Mouse (Mus musculus): ENCODE results near the gene Slc7a5.

Slc7a5 gene

GRCm38 (mm10) chr8:121850018-121850417, 57.5 kb downstream of the Slc7a5 start:
- peak; percentile 92 for DNase-seq (ENCODE audit: low read depth)

GRCm38 (mm10) chr8:121849303-121849702, 58.2 kb downstream of the Slc7a5 start:
- no peak for DNase-seq (ENCODE audit: low read depth)

- peak; percentile 67 for DNase-seq (ENCODE audit: low read depth)
These were observed 59.0 kb downstream of the Slc7a5 start for GRCm38 (mm10) chr8:121848495-121848894.

- DNase-seq (ENCODE audit: low read depth): no peak
These were observed 59.5 kb downstream of the Slc7a5 start for GRCm38 (mm10) chr8:121847987-121848386.

GRCm38 (mm10) chr8:121847261-121847822, 60.2 kb downstream of the Slc7a5 start:
- no peak for DNase-seq (ENCODE audit: low read depth)

- DNase-seq (ENCODE audit: low read depth): no peak
These were observed 60.7 kb downstream of the Slc7a5 start for GRCm38 (mm10) chr8:121846815-121847214.

GRCm38 (mm10) chr8:121844765-121845164, 62.7 kb downstream of the Slc7a5 start:
- DNase-seq (ENCODE audit: low read depth): no peak

GRCm38 (mm10) chr8:121843184-121843733, 64.2 kb downstream of the Slc7a5 start:
- DNase-seq (ENCODE audit: low read depth): no peak

- no peak for DNase-seq (ENCODE audit: low read depth)
These were observed 65.2 kb downstream of the Slc7a5 start for GRCm38 (mm10) chr8:121842064-121842955.

- peak; percentile 91 for DNase-seq (ENCODE audit: low read depth)
These were observed 66.3 kb downstream of the Slc7a5 start for GRCm38 (mm10) chr8:121841242-121841641.

GRCm38 (mm10) chr8:121832503-121832902, 75.0 kb downstream of the Slc7a5 start:
- DNase-seq (ENCODE audit: low read depth): peak; percentile 91

GRCm38 (mm10) chr8:121832061-121832460, 75.4 kb downstream of the Slc7a5 start:
- DNase-seq (ENCODE audit: low read depth): no peak

All from NIH3T3 (cell line).